Mouse (Mus musculus) frontal cortex, postnatal 14 days (tissue): Measurements from ENCODE around the gene Nsmce3.
A peak's percentile ranks its signal among the peaks of the same experiment; 100 is the strongest.

ENCODE experiments used
- DNase-seq, 2 experiments: peaks; one replicate each; pipeline ENCODE4 v3.0.0; 2022; ENCODE audit warnings: low spot score in 2 of 2

Gene Nsmce3

GRCm38 (mm10) chr7:64872743-64873241 lies at the start of gene Nsmce3:
Nsmce3 (minus strand) TSS chr7:64872997.
- peak; percentile 89 to 95 for DNase-seq

- DNase-seq = no peak
These were observed 48.4 kb upstream of the Nsmce3 start for GRCm38 (mm10) chr7:64921189-64921588.

DNA sequence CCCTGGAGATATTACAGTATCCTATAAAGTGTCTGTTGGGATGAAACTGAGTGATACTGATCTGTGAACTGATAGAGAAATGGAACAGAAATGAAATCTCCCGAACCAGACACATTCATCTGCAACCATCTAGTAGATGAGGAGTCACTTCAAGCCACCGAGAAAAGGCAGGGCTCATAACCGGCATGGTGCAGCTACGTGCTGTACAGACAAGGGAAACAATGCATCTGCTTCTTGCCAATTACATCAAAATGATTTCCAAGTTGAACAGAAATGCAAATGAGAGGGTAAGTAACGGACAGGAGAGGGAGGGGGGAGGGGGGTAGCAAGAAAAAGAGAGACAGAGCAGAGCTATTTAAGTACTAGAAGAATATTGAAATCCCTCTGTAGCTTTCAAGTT lies 47.9 kb upstream of the Nsmce3 start:
- no peak for DNase-seq

DNA sequence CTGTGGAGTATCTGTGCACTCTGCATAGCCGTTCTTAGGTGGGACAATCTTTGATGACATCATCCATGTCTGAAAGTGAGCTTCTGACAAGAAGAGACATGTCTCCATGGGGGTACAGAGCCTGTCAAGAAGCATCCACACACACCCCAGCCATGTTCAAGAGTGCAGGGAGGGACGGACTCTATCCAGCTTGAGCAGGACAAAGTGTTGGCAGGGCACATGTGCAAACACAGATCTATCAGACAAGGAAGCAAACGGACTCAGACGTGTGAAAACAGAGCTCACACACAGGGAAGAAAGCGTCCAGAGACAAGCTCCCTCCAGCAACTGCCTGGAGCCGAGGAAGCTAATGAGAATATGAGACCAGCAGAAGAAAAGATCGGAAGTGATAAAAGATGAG lies 43.9 kb upstream of the Nsmce3 start:
- no peak for DNase-seq

DNA sequence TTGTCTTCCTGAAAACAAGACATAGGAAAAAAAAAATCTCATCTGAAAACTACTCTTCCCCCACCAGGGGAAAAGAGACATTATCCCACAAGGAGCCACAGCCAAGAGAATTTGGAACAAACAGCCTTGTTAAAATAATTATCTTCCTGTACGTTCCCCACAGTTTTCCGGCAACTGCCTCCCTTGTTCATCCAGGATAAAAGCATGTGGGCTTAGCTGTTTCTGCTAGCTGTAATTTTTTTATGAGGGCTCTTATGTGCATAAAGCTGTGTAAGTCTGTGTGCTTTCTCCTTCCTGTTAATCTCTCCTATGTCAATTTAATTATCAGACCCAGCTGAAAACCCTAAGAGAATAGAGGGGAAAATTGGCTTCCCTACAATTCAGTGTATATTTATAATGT lies 42.3 kb upstream of the Nsmce3 start:
- no peak for DNase-seq

GRCm38 (mm10) chr7:64911945-64912344 lies 39.1 kb upstream of the Nsmce3 start:
- no peak for DNase-seq

- no peak for DNase-seq
These were observed 37.4 kb upstream of the Nsmce3 start for GRCm38 (mm10) chr7:64910208-64910607.

DNA sequence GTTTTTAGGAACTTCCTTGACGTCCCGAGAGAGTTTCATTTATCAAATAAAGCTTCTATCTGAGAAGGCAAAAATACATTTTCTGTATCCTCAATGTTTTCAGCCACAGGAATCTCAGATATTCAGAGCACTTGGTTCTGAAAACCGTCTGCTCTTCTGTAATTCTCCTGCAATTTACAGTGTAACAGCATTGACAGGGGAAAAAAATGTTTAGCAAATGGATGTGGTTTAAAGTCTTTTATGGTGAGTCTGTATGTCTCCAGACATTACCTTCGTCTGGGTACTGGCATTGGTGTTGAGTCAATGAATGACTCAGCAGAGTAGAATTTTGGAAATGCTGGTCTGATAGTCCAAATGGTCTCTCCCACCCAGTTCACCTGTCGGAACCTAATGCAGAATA lies 34.2 kb upstream of the Nsmce3 start:
- no peak for DNase-seq

- DNase-seq = no peak
These were observed 32.7 kb upstream of the Nsmce3 start for GRCm38 (mm10) chr7:64905506-64905905.

DNA sequence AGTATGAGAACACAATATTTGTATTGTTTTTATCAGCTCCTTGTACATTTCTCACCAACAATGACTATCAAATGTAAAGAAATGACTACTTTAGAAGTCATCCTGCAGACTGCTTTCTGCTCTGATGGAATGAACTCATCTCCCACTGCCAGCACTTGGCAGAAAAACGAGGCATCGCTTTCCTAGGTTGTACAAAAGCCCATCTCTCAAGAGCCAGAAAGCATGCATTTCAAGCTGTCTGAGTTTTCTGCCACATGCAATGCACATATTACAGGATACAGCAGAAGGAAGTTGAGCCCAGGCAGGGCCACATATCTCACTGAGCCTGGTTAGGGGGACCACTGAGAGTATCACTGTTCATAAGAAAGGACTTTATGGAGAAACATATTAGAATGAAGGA lies 27.5 kb upstream of the Nsmce3 start:
- no peak for DNase-seq

GRCm38 (mm10) chr7:64896587-64896986 lies 23.8 kb upstream of the Nsmce3 start:
- DNase-seq = no peak

DNA sequence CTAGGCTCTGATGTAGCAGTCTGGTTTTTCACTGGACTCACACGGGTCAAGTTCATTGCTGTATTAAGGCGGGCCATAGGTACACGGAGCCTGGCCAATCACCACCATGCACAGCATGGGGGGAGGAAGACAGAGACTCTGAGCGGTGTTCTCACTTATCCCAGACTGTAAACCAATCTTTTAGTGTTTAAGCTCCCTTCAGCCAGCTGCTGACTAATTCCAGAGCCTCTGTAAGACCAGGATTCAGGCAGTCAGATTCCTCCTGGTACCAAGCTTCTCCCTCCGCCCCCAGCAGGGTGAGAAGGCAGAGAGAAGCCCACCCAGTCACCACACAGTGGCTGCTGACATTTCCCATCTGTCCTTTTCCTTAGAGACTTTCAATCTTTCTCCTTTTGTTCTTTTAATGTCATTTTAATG lies 22.9 kb upstream of the Nsmce3 start:
- DNase-seq = no peak

DNA sequence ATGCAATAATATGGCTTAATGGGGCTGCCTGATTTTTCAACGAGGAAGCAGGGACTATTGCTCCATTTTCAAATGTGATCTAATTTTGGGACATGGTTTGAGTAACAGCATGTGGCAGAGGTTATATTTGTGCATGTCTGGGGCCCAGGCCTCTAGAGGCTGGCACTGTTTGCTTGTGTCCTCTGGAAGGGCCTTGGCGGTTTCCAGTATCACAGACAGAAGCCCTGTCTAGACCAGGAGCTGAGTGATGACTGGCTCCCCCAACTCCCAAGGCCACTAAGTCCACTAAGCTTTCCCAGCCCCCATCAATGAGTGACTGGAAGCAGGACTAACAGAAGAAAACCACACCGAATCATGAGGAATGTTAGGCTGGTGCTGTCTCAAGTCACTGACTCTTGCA lies 18.3 kb upstream of the Nsmce3 start:
- DNase-seq = no peak

- no peak for DNase-seq
These were observed 17.1 kb upstream of the Nsmce3 start for GRCm38 (mm10) chr7:64889919-64890318.

DNA sequence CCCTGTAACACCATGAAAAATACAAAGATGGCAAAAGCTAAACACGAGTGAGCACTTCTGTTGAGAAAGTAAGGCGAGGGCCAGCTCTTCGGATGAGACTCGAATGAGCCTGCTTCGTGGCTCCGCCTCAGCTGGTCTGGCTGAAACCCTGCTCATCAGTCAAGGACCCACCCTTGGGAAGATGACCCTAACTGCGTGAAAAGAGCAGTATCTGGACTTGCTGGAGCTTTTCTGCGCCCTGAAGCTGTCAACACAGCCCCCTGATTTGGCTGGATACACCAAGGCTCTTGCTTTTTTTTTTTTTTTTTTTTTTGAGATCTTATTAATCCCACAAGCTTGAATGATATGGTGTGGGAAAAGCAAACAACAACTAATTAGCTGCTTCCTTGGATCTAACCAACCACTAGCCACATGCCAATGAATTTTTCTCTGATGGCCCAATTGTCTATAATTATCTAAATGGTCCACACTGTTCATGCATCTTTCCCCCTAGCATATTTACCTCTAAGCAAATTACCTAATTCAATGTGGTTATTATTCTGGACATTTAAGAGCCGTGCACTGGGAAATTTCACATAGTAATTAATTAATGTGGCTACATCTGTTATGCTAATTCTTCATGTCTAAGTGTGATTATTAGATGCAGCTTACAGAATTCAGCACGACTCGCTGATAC lies 11.5 kb upstream of the Nsmce3 start:
- DNase-seq = no peak

DNA sequence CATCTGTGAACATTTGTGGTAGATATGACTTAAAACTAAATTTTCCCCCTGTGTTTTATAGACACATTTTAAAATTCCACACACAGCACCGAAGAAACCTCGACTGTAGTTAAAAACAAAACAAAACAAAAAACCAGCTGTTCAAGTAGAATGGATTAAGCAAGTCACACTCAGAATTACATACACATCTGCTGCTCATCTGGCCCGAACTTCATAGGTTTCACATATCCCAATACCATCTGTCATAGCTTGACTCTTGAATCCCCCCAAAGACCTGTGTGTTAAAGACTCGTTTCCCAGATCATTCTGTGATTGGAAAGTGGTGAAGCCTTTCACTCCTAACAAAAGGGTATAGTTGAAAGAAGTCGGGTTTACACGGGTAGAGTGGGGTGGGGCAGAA lies 9.4 kb upstream of the Nsmce3 start:
- no peak for DNase-seq

GRCm38 (mm10) chr7:64881387-64881786 lies 8.6 kb upstream of the Nsmce3 start:
- no peak for DNase-seq

GRCm38 (mm10) chr7:64880415-64880814 lies 7.6 kb upstream of the Nsmce3 start:
- no peak for DNase-seq

- DNase-seq = no peak
These were observed 2.1 kb upstream of the Nsmce3 start for GRCm38 (mm10) chr7:64874941-64875340.

GRCm38 (mm10) chr7:64873266-64873665 lies 469 bp upstream of the Nsmce3 start:
- no peak for DNase-seq

DNA sequence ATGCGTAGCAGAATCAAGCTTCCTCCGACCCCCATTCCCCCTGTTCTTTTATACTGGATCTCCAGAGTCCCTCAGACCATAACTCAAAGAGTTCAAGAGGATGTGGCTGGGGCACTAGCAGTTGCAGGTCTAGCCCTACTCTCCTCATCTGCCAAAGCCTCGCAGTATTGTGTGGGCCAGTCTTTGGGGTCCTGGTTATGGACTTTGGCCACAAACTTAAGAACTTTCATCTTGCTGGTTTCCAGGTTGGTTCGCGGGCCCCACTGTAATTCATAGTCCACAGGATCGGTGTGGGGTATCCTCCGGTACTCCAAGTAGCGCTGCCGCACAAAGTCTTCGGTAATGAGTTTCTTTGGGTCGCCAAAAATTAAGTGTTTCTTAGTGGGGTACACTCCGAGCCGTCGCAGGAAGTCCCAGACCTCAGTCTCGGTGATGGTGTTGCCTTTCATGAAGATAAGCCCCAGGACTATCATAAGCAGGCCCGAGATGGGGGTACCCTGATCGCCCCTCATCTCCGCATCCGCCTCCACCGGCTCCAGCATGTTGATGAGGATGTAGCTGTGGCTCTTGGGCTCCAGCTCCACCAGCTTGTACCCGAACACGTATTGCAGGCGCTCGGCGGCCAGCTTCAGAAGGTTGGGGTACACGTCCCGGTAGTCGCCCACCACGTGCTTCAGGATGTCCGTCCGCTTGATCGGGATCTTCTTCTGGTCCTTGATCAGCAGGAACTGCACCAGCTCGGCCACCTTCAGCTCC lies 632 bp downstream of the Nsmce3 start:
- no peak for DNase-seq

DNA sequence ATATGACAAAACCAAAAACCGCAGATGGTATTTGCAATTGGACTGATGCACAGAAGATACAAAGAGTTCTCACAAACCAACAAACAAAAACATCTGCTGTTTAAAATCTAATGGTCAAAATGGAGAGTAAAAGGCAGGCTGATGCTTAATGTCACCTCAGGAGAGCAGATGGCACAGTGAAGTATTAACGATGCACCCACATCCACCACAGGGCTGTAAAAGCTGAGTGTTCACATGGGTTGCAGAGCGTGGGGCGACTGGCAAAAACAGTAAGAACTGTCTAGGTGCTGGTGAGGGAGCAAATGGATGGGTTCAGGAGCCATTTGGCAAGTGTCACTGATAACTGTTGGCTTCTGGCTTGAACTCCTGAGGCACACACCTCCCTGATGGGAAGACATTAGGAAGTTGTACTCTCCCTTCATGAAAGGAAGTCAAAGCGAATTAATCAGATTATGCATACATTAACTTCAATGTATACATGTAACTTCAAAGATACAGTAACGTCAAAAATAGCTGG lies 3.2 kb downstream of the Nsmce3 start:
- no peak for DNase-seq

DNA sequence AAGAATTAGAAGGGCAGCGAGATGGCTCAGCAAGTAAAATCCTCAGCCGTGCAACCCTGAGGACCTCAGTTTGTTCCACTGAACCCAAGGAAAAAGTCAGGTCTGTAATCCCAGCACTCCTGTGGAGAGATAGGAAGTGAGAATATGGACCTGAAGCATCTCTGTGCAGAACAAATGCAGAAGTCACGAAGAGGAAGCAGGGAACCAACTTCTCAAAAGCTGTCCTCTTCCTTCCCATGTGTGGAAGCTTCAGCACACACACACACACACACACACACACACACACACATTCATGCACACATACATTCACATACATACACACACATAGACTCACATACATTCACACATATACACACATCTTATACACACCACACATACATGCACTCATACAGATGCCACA lies 9.3 kb downstream of the Nsmce3 start:
- no peak for DNase-seq
